Mouse (Mus musculus) stomach, embryonic 14.5 days (tissue): ENCODE measurements around the gene Arnt2. TPM values are rescaled to one million over a fixed set of nuclear protein-coding genes. Genes with fewer than 3 reads are reported as not detected.

Experiments
- ATAC-seq: fragments of 200-750 bp; cut with Nextera tagmentation; 2 replicates; pipeline ENCODE4 v1.8.0; 2017; ENCODE audit warnings: low read depth, moderate TSS enrichment; ENCODE audit not compliant: insufficient number of reproducible peaks, insufficient read depth, low FRiP score
- H3K27ac ChIP-seq: fragments of 300-500 bp; sonication (generic); 2 replicates; pipeline ENCODE4 v1.5.1; 2014; ENCODE audit warnings: mild to moderate bottlenecking, low read length, moderate library complexity, mixed read lengths
- H3K27me3 ChIP-seq: fragments of 300-500 bp; sonication (generic); 2 replicates; pipeline ENCODE4 v1.6.1; 2014; ENCODE audit warnings: low read length, control low read depth, mixed read lengths; ENCODE audit not compliant: control insufficient read depth, insufficient read depth
- H3K36me3 ChIP-seq: fragments of 300-500 bp; sonication (generic); 2 replicates; pipeline ENCODE4 v1.6.1; 2014; ENCODE audit warnings: mild to moderate bottlenecking, control low read depth, low read length, moderate library complexity, mixed read lengths; ENCODE audit not compliant: control insufficient read depth, insufficient read depth
- H3K4me1 ChIP-seq: fragments of 300-500 bp; sonication (generic); 2 replicates; pipeline ENCODE4 v1.6.1; 2014; ENCODE audit warnings: low read length, control low read depth, mixed read lengths; ENCODE audit not compliant: control insufficient read depth, insufficient read depth
- H3K4me2 ChIP-seq: fragments of 300-500 bp; sonication (generic); replicated peaks from 2 replicates; pipeline ENCODE4 v1.6.1; 2014; ENCODE audit warnings: low read depth, low read length, control low read depth
- H3K4me3 ChIP-seq: fragments of 300-500 bp; sonication (generic); 2 replicates; pipeline ENCODE4 v1.5.1; 2014; ENCODE audit warnings: low read depth, low read length, control low read depth
- H3K9ac ChIP-seq: fragments of 300-500 bp; sonication (generic); replicated peaks from 2 replicates; pipeline ENCODE4 v1.6.1; 2014; ENCODE audit warnings: low read depth, mild to moderate bottlenecking, control low read depth, low read length, moderate library complexity, mixed read lengths
- H3K9me3 ChIP-seq: fragments of 300-500 bp; sonication (generic); 2 replicates; pipeline ENCODE4 v1.6.1; 2016; ENCODE audit warnings: low read depth, low read length, control low read depth; ENCODE audit not compliant: control insufficient read depth
- WGBS: fragments of 180-500 bp; shearing (Covaris S2); extraction: QIAGEN DNeasy Blood & Tissue Kit; methylation state at CpG from one replicate; pipeline ENCODE4 v1.1.7; 2014; 5-methylcytosine and 5-hydroxymethylcytosine counted together
- polyA plus RNA-seq: library from polyadenylated mRNA; unstranded; fragments of >200 nt; fragmentation: Nextera tagmentation; extraction: Ambion mirVana; gene quantifications from 2 replicates; pipeline ENCODE4 v1.2.1, GENCODE M21; 2014

Gene Arnt2
- polyA plus RNA-seq, 1 experiment from 2014 or later = 6.8 TPM

DNA sequence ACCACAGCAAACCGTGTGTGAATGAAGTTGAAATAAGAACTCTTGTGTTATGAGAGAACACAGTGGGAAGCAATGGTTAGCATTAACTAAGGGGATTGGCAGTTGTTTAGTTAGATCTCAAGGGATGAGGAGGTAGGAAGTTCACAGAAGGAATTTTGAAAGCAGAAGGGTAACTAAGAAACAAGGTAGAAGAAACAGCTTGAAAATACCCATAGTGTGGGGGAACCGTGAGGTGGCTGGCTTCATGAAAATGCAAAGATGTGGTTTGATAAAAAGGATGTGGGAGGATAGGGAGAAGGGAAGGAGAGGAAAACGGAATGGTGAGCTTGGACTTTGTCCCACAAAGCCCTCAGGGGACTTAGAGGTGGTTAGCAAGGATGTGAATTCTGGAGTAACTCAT is 125.0 kb downstream of the Arnt2 start:
- 74% methylated on average over 3 of the region's 3 CpGs for WGBS
- Histone ChIP-seq H3K4me3 (no peak overlapping the region), H3K9ac (no peak overlapping the region), H3K27me3 (no peaks in the 10 kb centered on the region), H3K4me2 (no peak overlapping the region), H3K36me3 (no peaks in the 10 kb centered on the region; the same call in 1 of the 2 replicates), H3K27ac (no peak overlapping the region), H3K4me1 (no peaks in the 10 kb centered on the region), H3K9me3 (no peaks in the 10 kb centered on the region)
- no peak for ATAC-seq

- H3K9me3 ChIP-seq = no peaks in the 10 kb centered on the region
- 90% methylated on average over 4 of the region's 4 CpGs for WGBS
- H3K27me3 ChIP-seq = no peaks in the 10 kb centered on the region
- no peak for ATAC-seq
- no peak overlapping the region for H3K9ac ChIP-seq
- no peak overlapping the region for H3K27ac ChIP-seq
- H3K4me1 ChIP-seq = no peaks in the 10 kb centered on the region
- H3K36me3 ChIP-seq = no peaks in the 10 kb centered on the region; the same call in 1 of the 2 replicates
- H3K4me2 ChIP-seq = no peak overlapping the region
- no peak overlapping the region for H3K4me3 ChIP-seq
Observed at GRCm38 (mm10) chr7:84282231-84282630, 127.7 kb downstream of the Arnt2 start.

DNA sequence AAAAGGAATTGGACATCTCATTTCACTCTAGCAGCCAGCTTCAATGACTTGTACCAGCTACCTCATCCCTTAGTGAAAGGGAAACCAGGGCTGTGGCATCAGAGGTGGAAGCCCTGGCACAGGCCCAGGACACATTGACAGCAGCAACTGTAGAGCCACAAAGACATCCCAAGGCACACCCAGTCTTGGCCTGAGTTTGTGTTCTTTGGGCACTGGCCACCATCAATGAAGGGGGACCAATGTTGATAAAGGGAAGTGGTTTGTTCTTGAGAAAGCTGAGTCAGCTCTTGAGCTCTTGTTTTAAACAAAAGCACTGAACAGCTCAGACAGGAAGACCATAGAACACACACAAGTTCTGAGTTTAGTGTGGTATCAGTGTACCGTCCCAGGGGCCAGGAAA is 130.7 kb downstream of the Arnt2 start:
- Histone ChIP-seq H3K4me3 (no peak overlapping the region), H3K36me3 (no peaks in the 10 kb centered on the region; the same call in 1 of the 2 replicates), H3K27ac (no peak overlapping the region), H3K4me2 (no peak overlapping the region), H3K9me3 (no peaks in the 10 kb centered on the region), H3K4me1 (no peaks in the 10 kb centered on the region), H3K9ac (no peak overlapping the region), H3K27me3 (no peaks in the 10 kb centered on the region)
- no peak for ATAC-seq
- WGBS = 81% methylated on average over 1 of the region's 1 CpGs

- H3K27me3 ChIP-seq = no peaks in the 10 kb centered on the region
- H3K4me3 ChIP-seq = no peak overlapping the region
- H3K36me3 ChIP-seq = no peaks in the 10 kb centered on the region
- H3K9ac ChIP-seq = no peak overlapping the region
- WGBS = 86% methylated on average over 10 of the region's 10 CpGs
- no peaks in the 10 kb centered on the region for H3K4me1 ChIP-seq
- H3K4me2 ChIP-seq = no peak overlapping the region
- no peak for ATAC-seq
- H3K9me3 ChIP-seq = no peaks in the 10 kb centered on the region
- no peak overlapping the region for H3K27ac ChIP-seq
Observed at GRCm38 (mm10) chr7:84275312-84275711, 134.7 kb downstream of the Arnt2 start.

DNA sequence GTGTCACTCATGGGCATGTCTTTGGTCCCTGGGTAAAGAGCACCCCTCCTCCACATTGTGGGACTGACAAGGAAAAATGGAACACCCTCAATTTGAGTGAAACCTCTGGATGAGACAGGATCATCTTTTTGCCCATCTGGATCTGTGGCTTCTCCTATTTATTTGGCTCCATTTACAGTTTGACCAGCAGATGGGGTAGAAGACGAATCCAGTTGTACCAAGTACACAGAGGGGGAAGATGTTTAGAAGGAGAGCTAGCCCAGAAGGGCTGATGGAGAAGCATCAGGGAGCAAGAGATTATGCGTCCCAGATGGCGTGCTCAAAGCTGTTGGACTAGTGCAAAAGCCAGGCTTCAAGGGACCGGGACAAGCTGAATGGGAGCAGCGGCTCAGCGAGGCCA is 136.0 kb downstream of the Arnt2 start:
- H3K9ac ChIP-seq = no peak overlapping the region
- ATAC-seq = no peak
- 85% methylated on average over 6 of the region's 6 CpGs for WGBS
- H3K36me3 ChIP-seq = no peaks in the 10 kb centered on the region
- H3K4me2 ChIP-seq = no peak overlapping the region
- no peaks in the 10 kb centered on the region for H3K9me3 ChIP-seq
- no peaks in the 10 kb centered on the region for H3K4me1 ChIP-seq
- H3K4me3 ChIP-seq = no peak overlapping the region
- H3K27me3 ChIP-seq = no peaks in the 10 kb centered on the region
- H3K27ac ChIP-seq = no peak overlapping the region

DNA sequence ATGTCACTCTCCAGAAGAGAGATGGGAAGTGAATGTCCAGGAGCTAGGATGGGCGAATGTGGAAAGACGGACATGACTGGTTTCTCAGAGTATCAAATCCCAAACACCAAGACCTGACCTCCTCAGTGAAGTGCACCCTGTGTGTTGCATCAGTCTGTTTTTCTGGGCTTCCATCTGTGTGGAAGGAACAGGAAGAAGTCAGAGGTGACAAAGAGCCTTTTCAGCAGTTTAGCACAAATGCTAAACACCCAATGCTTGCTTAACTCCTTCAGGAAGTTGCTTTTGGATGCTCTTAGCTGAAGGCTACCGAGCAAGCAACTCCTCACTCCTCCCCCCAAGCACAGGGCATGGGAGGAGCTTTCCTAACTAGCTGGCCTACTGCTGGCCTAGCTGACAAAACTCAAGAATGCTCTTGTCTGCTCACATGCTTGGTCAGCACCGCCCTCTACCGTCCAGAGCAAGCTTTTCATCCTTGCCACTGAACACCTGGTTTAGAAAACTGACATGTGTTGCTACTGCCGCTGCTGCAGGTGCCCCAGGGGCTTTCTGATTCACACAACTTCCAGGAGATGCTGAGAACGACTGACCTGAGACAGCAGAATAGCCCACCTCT is 137.7 kb downstream of the Arnt2 start:
- no peaks in the 10 kb centered on the region for H3K36me3 ChIP-seq
- H3K4me2 ChIP-seq = no peak overlapping the region
- H3K4me3 ChIP-seq = no peak overlapping the region
- no peak overlapping the region for H3K9ac ChIP-seq
- H3K27me3 ChIP-seq = no peaks in the 10 kb centered on the region
- no peaks in the 10 kb centered on the region for H3K4me1 ChIP-seq
- no peak overlapping the region for H3K27ac ChIP-seq
- no peaks in the 10 kb centered on the region for H3K9me3 ChIP-seq
- peak; percentile 81; the same call in 1 of the 2 replicates for ATAC-seq
- WGBS = 27% methylated on average over 7 of the region's 7 CpGs

GRCm38 (mm10) chr7:84271429-84271828 is 138.5 kb downstream of the Arnt2 start:
- Histone ChIP-seq H3K9me3 (no peaks in the 10 kb centered on the region), H3K36me3 (no peaks in the 10 kb centered on the region), H3K4me1 (no peaks in the 10 kb centered on the region), H3K4me3 (no peak overlapping the region), H3K27ac (no peak overlapping the region), H3K27me3 (no peaks in the 10 kb centered on the region), H3K9ac (no peak overlapping the region), H3K4me2 (no peak overlapping the region)
- ATAC-seq = no peak
- WGBS = 86% methylated on average over 5 of the region's 5 CpGs

DNA sequence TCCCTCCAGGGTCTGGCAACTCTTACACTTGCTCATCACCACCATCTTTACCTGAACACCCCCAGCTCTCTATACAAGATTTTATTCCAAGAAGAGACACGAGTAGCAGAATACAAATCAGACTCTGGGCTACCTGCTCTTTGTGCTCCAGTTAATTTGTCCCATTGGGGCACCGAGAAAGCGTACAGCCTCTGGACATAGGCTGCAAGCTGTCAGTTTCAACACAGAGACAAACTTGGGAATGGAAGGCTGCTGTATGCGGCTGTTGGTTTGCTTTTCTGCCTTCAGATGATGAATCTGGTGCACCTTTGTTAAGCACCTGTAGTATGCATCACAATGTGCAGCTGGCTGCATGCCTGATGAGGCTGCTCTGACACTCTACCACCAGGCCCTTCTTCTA is 146.5 kb downstream of the Arnt2 start:
- Histone ChIP-seq H3K36me3 (no peaks in the 10 kb centered on the region; the same call in 1 of the 2 replicates), H3K4me1 (no peaks in the 10 kb centered on the region), H3K4me2 (no peak overlapping the region), H3K9me3 (no peaks in the 10 kb centered on the region), H3K27ac (no peak overlapping the region), H3K27me3 (no peaks in the 10 kb centered on the region), H3K4me3 (no peak overlapping the region), H3K9ac (no peak overlapping the region)
- WGBS = 86% methylated on average over 4 of the region's 4 CpGs
- ATAC-seq = no peak

- WGBS = 77% methylated on average over 6 of the region's 6 CpGs
- H3K9ac ChIP-seq = no peak overlapping the region
- no peak for ATAC-seq
- H3K9me3 ChIP-seq = no peaks in the 10 kb centered on the region
- no peaks in the 10 kb centered on the region for H3K4me1 ChIP-seq
- H3K27me3 ChIP-seq = no peaks in the 10 kb centered on the region
- no peak overlapping the region for H3K4me2 ChIP-seq
- H3K36me3 ChIP-seq = no peaks in the 10 kb centered on the region; the same call in 1 of the 2 replicates
- H3K27ac ChIP-seq = no peak overlapping the region
- H3K4me3 ChIP-seq = no peak overlapping the region
Observed at GRCm38 (mm10) chr7:84261341-84261740, 148.6 kb downstream of the Arnt2 start.
